Mouse (Mus musculus) hindbrain, postnatal 0 days (tissue): ENCODE measurements around the gene Trim37. TPM values are rescaled to one million over a fixed set of nuclear protein-coding genes. Genes with fewer than 3 reads are reported as not detected.

ENCODE experiments used
- ATAC-seq: fragments of 200-750 bp; cut with Nextera tagmentation; 2 replicates; pipeline ENCODE4 v1.8.0; 2017; ENCODE audit warnings: mild to moderate bottlenecking, moderate TSS enrichment, moderate library complexity
- DNase-seq: peaks from one replicate; pipeline ENCODE4 v3.0.0-alpha.2; 2015; ENCODE audit warnings: low spot score
- H3K27ac ChIP-seq: fragments of 300-500 bp; sonication (generic); 2 replicates; pipeline ENCODE4 v1.5.1; 2014; ENCODE audit warnings: mild to moderate bottlenecking
- H3K27me3 ChIP-seq: fragments of 300-500 bp; sonication (generic); 2 replicates; pipeline ENCODE4 v1.6.1; 2014; ENCODE audit warnings: low read length, mixed read lengths; ENCODE audit not compliant: insufficient read depth
- H3K36me3 ChIP-seq: fragments of 300-500 bp; sonication (generic); 2 replicates; pipeline ENCODE4 v1.6.1; 2014; ENCODE audit warnings: low read length, mixed read lengths; ENCODE audit not compliant: insufficient read depth
- H3K4me1 ChIP-seq: fragments of 300-500 bp; sonication (generic); 2 replicates; pipeline ENCODE4 v1.6.1; 2014; ENCODE audit warnings: antibody characterized with exemption, low read length, mixed read lengths; ENCODE audit not compliant: insufficient read depth
- H3K4me2 ChIP-seq: fragments of 300-500 bp; sonication (generic); 2 replicates; pipeline ENCODE4 v1.6.1; 2014; ENCODE audit warnings: low read depth, mild to moderate bottlenecking, low read length, moderate library complexity, mixed read lengths
- H3K4me3 ChIP-seq: fragments of 300-500 bp; sonication (generic); 2 replicates; pipeline ENCODE4 v1.5.1; 2014; ENCODE audit warnings: low read length
- H3K9ac ChIP-seq: fragments of 300-500 bp; sonication (generic); replicated peaks from 2 replicates; pipeline ENCODE4 v1.6.1; 2014; ENCODE audit warnings: mild to moderate bottlenecking, low read length, moderate library complexity, mixed read lengths
- H3K9me3 ChIP-seq: fragments of 300-500 bp; sonication (generic); 2 replicates; pipeline ENCODE4 v1.6.1; 2016; ENCODE audit warnings: low read length, mixed read lengths
- CTCF ChIP-seq: IDR thresholded peaks from 2 replicates; pipeline ENCODE4 v1.5.1; 2016; ENCODE audit warnings: antibody characterized with exemption, control low read depth, low read depth
- WGBS: fragments of 180-500 bp; shearing (Covaris S2); extraction: QIAGEN DNeasy Blood & Tissue Kit; methylation state at CpG from one replicate; pipeline ENCODE4 v1.1.7; 2014; 5-methylcytosine and 5-hydroxymethylcytosine counted together
- microRNA counts: library from miRNA; unstranded; fragments of <30 nt; microRNA quantifications from one replicate; lab custom pipeline; 2015
- microRNA-seq, 2 experiments: library from miRNA; unstranded; fragments of <30 nt; microRNA quantifications; one replicate each; pipeline ENCODE4; 2016
- polyA plus RNA-seq: library from polyadenylated mRNA; unstranded; fragments of >200 nt; fragmentation: Nextera tagmentation; extraction: Ambion mirVana; gene quantifications from 2 replicates; pipeline ENCODE4 v1.2.1, GENCODE M21; 2015
- total RNA-seq: library from RNA; depleted of rRNA; stranded (reverse); fragments of >200 nt; gene quantifications from 2 replicates; pipeline ENCODE4 v1.2.3, GENCODE M21; 2014; rRNA removed

Trim37 gene
- total and polyA plus RNA-seq, 2 experiments from 2014 or later: 75.3 to 107 TPM

- ATAC-seq (0 out of 2 replicates have a peak, but pooled peaks have one; percentile 51), DNase-seq (no peak)
- Histone ChIP-seq H3K9me3 (no peaks in the 10 kb centered on the region), H3K27ac (no peak overlapping the region), H3K9ac (no peak overlapping the region), H3K4me3 (no peak overlapping the region), H3K27me3 (no peaks in the 10 kb centered on the region), H3K36me3 (no peaks in the 10 kb centered on the region), H3K4me2 (no peak overlapping the region), H3K4me1 (no peaks in the 10 kb centered on the region)
- 56% methylated on average over 4 of the region's 4 CpGs for WGBS
- TF ChIP-seq CTCF: no peak
Observed at GRCm38 (mm10) chr11:87266246-87266645, 139.4 kb downstream of the Trim37 start.

GRCm38 (mm10) chr11:87268803-87269202 is 141.9 kb downstream of the Trim37 start:
- no peak overlapping the region for H3K27ac ChIP-seq
- no peaks in the 10 kb centered on the region for H3K27me3 ChIP-seq
- 82% methylated on average over 2 of the region's 2 CpGs for WGBS
- H3K9ac ChIP-seq: no peak overlapping the region
- H3K4me3 ChIP-seq: no peak overlapping the region
- peak; percentile 41 for TF ChIP-seq CTCF
- DNase-seq: no peak
- H3K36me3 ChIP-seq: no peaks in the 10 kb centered on the region
- no peak overlapping the region for H3K4me2 ChIP-seq
- ATAC-seq: no peak
- no peaks in the 10 kb centered on the region for H3K4me1 ChIP-seq
- H3K9me3 ChIP-seq: no peaks in the 10 kb centered on the region

MicroRNAs encoded within 50 kb of the gene (microRNA counts, 519-probe panel; counts per million panel counts)
- microRNA mmu-miR-301a (lab: Ali Mortazavi, UCI): 5,363 counts per million, percentile 88 among the panel's probes with 10 or more counts

Small RNAs within 50 kb of the gene (microRNA-seq; reads per million reads assigned to microRNA genes)
- 2,049 to 2,053 reads per million in 2 experiments for gene Mir301

Other genes starting within 250 kb of the Trim37 start
- 2.7 and 4.6 TPM in 2 replicates for gene Ypel2, start 133.4 kb upstream of the Trim37 start, total RNA-seq
- gene Ypel2, start 133.4 kb upstream of the Trim37 start, polyA plus RNA-seq: 3.4 and 3.6 TPM in 2 replicates
- 54.2 and 59.9 TPM in 2 replicates for gene Gdpd1, start 53.0 kb upstream of the Trim37 start, total RNA-seq
- 153 and 157 TPM in 2 replicates for gene Gdpd1, start 53.0 kb upstream of the Trim37 start, polyA plus RNA-seq
- 21.8 and 27.0 TPM in 2 replicates for gene Smg8, start 40.3 kb upstream of the Trim37 start, total RNA-seq
- 15.5 and 16.0 TPM in 2 replicates for gene Smg8, start 40.3 kb upstream of the Trim37 start, polyA plus RNA-seq
- gene Prr11, start 18.4 kb upstream of the Trim37 start, total RNA-seq: 1.6 and 1.8 TPM in 2 replicates
- 1.5 and 1.8 TPM in 2 replicates for gene Prr11, start 18.4 kb upstream of the Trim37 start, polyA plus RNA-seq
- gene Ska2, start 17.8 kb upstream of the Trim37 start, total RNA-seq: 22.8 and 27.0 TPM in 2 replicates
- gene Ska2, start 17.8 kb upstream of the Trim37 start, polyA plus RNA-seq: 24.5 and 26.7 TPM in 2 replicates
- 60.1 and 65.9 TPM in 2 replicates for gene Ppm1e, start 231.9 kb downstream of the Trim37 start, total RNA-seq
- gene Ppm1e, start 231.9 kb downstream of the Trim37 start, polyA plus RNA-seq: 17.1 and 18.6 TPM in 2 replicates